Mouse (Mus musculus) brown adipose tissue, adult 24 weeks (tissue): ENCODE data around the gene Ero1l. TPM values are rescaled to one million over a fixed set of nuclear protein-coding genes. Genes with fewer than 3 reads are reported as not detected.

Experiments
- H3K27ac ChIP-seq: fragments of 200-500 bp; replicated peaks from 2 replicates; pipeline ENCODE4 v1.5.1; 2012; ENCODE audit warnings: low read depth, mild to moderate bottlenecking, low read length
- H3K4me1 ChIP-seq: fragments of 200-500 bp; 2 replicates; pipeline ENCODE4 v1.6.1; 2012; ENCODE audit warnings: low read length, mixed read lengths; ENCODE audit not compliant: control insufficient read depth, insufficient read depth, insufficient read length
- H3K4me3 ChIP-seq: fragments of 200-500 bp; 2 replicates; pipeline ENCODE4 v1.5.1; 2012; ENCODE audit warnings: low read depth, mild to moderate bottlenecking, low read length, moderate library complexity; ENCODE audit not compliant: insufficient read depth
- polyA plus RNA-seq: library from polyadenylated mRNA; stranded (reverse); fragments of >200 nt; gene quantifications from 2 replicates; pipeline ENCODE4 v1.2.4, GENCODE M21; 2012; ENCODE audit not compliant: missing spikeins, insufficient read depth, insufficient read length

Ero1l gene
- 11.7 and 16.8 TPM in 2 replicates for polyA plus RNA-seq

DNA sequence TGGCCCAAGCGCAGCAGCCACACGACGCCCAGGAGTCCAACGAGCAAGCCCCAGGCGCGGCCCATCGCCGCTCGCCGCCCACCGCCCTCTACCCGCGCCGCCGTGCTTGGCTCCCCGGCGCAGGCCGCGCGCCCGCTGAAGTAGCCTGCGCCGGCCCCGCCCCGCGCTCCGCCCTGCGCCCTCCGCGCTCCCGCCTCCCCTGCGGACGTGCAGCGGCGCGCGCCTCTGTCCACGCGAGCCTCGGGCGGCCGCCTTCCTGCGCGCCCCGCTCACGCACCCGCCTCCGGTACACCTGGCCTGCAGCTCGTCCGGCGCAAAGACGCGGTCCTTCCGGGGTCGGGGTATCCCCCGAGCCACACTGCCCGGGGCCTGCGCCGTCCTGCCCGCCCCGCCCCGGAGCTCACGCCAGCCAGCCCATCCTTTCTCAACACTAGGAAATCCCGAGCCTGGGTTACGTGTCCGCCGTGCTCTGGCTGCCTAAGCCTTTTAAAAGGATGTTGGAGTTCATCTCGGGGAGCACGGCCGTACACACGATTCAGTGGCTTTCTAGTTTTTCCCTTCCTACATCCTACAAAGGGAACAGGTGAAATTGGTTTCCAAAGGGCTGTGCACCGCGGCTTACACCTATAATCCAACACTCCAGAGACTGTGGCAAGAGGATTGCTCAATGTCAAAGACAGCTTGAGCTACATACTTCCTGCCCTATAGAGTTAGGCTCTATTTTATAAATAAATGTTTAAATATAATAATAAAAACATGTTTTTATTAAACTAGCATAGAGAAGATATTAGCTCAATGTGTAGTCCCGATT lies at the start of gene Ero1l:
Gene Ero1l, minus strand, starts transcription at position 346 of the 811 bp plus-strand sequence.
- Histone ChIP-seq H3K4me3 (peak within 1 kb of the TSS; percentile 91), H3K27ac (peak within 1 kb of the TSS; percentile 74), H3K4me1 (peaks cover 3% of the 10 kb centered on the region; the same call in 1 of the 2 replicates)

DNA sequence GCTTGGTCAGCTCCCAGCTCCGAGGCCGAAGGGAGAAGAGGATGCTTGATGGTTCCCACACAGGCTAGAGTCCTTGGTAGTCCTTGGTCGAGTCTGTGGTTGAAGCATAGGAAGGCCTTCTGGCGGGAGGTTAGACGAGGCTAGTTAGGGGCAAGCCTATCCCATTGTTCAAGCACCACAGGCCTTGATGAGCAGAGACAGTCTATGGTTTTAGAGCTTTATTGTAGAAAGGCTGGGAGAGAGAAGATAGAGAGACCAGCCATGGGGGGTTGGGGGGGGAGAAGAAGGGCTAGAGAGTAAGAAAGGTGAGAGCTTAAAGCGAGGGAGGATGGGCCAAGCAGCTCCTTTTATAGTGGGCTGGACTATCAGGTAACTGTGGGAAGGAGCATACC lies 46.6 kb upstream of the Ero1l start:
- no peak overlapping the region for H3K27ac ChIP-seq
- no peak overlapping the region for H3K4me3 ChIP-seq
- H3K4me1 ChIP-seq: no peaks in the 10 kb centered on the region

DNA sequence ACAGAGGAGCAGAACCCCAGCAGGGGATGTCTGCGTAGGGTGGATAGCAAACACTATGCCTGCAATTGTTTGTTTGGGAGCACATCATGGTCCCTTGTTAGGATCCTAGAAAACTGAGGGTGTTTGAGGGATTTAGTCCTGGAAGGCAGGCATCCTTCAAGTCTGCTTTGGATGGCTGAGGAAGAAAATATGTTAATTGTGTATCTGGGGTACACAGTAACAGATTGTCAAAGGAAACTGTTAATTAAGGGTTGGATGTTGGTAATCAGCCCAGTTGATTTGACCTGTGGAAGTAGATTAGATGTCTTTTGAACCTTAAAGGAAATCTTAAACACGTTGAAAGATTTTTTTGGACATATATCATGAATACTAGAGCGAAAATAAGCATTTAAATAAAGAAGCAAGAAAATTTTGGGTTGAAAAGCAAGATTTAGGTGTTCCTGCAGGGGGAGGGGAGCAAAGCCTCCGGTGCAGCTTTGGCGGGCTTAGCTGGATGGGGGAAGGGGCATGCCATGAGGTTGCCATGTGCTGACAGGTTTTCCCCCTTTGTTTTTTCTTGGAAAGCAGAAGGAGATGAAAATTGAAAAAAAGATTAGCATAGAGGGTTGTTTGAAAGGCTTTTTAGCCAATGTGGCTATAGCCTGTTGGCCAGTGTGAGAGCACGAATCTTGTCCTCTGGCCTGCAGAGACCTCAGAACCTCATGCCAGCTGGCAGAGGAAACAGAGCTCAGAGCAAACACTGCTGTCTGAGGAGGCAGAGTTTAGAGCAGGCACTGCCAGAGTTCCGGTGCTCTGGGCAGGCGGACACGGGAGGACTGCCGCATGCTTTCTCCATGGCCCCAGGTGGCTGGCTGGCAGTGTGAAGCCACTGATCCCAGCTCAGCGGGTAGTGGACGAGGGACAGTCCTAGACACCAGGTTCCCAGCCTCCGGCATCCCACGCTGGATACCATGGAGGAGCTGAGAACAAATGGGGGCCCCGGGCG lies 45.9 kb upstream of the Ero1l start:
- no peaks in the 10 kb centered on the region for H3K4me1 ChIP-seq
- H3K27ac ChIP-seq: no peak overlapping the region
- H3K4me3 ChIP-seq: no peak overlapping the region

DNA sequence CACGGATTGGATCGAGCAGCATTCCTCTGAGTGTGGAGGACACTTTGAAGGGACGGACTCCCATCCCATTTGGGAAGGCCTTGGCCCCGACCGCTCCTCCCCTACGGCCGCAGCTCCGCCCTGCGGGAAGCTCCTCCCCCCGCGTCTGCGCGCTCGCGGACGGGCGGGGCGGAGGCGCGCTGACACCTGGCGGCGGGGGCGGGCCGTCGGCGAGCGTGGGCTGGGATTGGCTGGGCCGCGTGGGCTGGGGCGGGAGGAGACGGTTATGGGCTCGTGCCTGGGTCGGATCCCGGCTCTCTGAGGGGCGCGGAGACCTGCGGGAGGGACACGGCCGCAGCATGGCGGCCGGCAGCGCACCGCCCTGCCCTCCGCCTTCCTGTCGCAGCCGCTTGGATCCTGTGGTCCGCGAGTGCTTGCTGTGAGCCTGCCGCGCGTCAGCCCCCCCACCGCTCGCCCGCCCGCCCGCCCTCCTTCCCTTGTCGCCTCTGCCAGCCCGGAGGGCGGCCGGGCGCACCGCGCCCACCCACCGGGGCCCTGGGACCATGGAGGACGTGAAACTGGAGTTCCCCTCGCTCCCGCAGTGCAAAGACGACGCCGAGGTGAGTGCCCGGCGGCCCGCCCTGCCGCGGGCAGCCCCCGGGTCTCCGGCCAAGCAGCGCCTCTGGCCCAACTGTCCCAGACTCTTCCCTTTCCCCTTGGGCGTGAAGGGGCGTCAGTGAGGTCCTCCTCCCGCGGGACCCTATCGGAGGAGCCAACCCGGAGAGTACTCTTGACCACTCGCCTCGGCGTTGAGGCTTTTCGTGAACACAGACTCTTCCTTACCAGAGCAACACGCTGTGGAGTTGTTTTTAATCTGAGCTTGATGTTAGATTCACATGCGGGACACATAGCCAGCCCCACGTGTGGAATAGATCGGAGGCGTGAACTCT lies 32.6 kb upstream of the Ero1l start, which contains the start of gene Styx:
Gene Styx, plus strand, starts transcription at position 163 of the 929 bp plus-strand sequence.
- H3K27ac ChIP-seq: 0 out of 2 replicates have a peak within 1 kb of the TSS, but pooled peaks have one; percentile 31
- peak within 1 kb of the TSS; percentile 97 for H3K4me3 ChIP-seq
- H3K4me1 ChIP-seq: peaks cover 2% of the 10 kb centered on the region

DNA sequence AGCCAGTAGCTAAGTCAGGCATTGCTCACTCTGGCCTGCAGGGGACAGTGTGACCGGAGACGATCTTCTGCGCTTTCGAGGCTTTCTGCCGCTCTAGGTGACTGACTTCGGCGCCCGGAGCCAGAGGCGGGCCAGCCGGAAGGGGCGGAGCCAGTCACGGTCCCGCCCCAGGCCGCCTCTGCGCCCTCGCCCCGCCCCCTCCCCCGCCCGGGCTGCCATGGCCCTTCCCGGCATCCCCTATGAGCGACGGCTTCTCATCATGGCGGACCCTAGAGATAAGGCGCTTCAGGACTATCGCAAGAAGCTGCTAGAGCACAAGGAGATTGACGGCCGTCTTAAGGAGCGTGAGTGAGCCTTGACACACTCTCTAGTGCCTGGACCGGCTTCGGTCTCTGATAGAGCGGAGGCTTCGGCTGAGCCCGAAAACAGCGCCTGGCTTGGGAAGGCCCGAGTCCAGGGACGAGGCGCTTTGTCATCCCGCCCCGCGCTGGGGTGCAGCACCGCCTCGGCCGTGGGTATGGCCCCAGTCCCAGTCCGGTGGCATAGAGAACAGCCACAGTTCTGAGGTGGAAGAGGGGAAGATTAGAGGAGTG lies 11.1 kb upstream of the Ero1l start, which contains the start of gene Psmc6:
Gene Psmc6, plus strand, starts transcription at position 200 of the 593 bp plus-strand sequence.
- Histone ChIP-seq H3K4me3 (peak within 1 kb of the TSS; percentile 100), H3K27ac (peak within 1 kb of the TSS; percentile 98), H3K4me1 (no peaks in the 10 kb centered on the region)

DNA sequence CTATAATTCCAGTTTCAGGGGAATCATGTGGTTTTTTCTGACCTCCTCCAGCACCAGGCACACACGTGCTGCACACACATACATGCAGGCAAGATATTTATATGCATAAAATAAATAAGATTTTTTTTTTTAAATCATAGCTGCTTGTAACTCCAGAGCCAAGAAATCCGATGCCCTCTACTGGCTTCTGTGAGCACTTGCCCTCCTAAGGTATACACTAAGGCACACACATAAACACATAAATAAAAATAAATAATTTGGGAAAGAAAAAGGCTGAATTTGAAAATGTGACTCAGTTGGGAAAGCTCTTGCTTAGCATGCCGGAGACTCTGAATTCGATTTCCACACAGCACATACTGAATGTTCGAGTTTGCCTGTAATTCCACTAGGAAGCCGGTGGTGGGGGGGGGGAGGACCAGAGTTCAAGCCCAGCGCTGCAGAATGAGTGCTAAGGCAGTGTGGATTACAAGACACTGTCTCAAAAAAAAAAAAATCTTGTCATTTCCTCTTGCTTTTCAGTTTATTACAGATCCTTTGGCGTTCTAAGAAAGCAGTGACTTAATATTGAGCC lies 10.5 kb upstream of the Ero1l start:
- no peaks in the 10 kb centered on the region for H3K4me1 ChIP-seq
- H3K4me3 ChIP-seq: peak overlapping the region; percentile 41
- H3K27ac ChIP-seq: no peak overlapping the region

DNA sequence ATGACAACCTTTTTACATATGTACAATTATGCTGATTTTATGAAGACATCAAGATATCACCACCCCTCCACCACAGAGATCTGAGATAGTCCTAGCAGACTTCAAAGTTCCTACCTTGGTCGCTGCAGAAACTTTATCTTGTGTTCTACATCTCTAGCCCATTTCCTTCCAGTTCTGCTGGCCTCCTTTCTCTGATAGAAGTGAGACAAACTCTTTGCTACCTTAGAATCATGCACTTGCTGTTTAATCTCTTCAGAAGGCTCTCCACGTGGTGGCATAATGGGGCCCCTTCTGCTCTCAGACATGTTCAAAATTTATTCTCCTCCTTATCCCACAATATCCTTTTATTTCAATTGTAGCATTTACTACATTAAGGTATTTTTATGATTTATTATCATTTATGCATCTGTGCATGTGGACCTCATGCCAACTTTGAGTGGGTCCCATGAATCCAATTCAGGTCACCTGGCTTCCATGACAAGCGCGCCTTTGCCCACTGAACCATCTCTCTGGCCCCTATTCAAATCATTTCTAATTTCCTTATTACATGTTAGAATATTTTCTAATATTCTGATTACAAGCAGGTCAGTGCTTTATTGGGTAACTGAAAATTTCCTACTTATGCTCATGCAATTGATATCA lies 9.6 kb upstream of the Ero1l start:
- Histone ChIP-seq H3K4me1 (no peaks in the 10 kb centered on the region), H3K4me3 (no peak overlapping the region)

DNA sequence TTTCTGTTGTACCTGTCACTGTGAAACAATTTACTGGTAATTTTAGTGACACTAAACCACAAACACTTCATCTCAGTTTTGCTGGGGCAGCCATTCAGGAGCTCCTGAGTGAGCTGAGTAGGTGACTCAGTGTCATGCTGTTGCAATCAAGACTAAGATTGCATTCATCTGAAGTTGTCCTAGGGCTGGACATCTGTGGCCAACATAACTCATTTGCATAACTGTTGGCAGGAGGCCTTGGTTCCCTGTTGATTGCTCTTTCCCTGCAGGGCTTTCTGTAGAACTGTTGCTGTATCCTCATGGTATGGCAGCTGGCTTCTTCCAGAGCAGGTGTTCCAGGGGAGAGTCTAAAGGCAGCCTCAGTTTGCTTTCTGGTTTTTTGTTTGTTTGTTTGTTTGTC lies 6.9 kb upstream of the Ero1l start:
- H3K4me1 ChIP-seq: no peaks in the 10 kb centered on the region
- no peak overlapping the region for H3K27ac ChIP-seq
- no peak overlapping the region for H3K4me3 ChIP-seq

More for the DNA sequence above, 9.6 kb upstream of the Ero1l start:
- H3K27ac ChIP-seq: no peak overlapping the region

DNA sequence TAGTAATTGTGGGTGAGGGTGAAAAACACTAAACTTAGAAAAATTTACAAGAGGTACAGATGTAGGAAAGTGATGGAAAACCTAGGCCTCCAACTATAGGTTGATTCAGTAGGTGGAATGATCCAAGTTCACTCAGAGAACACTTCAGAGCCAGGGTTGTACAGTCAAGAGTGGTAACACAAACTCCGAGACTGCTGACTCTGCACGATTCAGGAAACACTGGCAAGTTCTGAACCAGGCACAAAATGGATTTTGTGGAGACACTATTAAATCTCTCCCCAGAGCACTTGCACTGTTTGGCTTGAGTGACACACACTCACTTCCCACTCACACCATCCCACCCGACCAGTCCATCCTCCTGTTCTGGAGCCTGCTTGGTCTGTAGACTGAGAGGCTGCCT lies 4.7 kb upstream of the Ero1l start:
- H3K4me1 ChIP-seq: no peaks in the 10 kb centered on the region
- no peak overlapping the region for H3K4me3 ChIP-seq
- no peak overlapping the region for H3K27ac ChIP-seq

DNA sequence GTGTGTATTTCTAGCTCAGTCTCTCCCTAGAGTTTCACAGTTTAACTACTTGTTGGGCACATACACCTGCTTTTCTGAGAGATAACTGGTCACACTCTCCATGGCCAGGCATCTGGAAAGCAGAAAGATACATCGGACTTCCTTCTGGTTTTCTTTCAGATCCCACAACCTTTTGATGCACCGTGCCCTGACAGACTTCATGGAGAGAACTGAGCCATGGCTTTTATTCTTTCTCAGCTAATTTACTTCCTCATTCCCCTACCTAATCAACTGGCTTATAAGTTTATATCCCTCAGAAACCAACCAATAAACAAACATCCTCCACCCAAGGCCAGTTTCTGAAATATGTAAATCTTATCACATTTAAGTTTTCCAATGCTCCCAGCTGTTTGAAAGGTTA lies 3.9 kb upstream of the Ero1l start:
- Histone ChIP-seq H3K27ac (no peak overlapping the region), H3K4me3 (no peak overlapping the region), H3K4me1 (no peaks in the 10 kb centered on the region)

DNA sequence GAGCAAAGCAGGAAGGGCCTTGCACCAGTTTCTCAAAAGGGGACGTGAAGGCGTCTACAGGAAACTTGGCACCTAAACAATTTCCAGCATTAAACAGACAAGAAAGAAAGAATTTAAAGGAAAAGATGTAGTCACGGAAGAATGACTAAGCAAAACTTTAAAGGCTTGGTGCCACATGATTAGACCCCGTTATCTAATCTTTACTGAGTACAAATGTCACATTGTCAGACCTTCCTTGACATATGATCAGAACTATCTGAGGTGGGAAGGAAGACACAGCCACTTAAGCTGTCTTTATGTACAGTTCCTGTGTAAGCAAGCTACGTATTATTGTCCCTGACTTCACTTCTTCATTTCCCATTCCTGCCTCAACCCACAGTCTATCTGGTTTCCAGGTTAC lies 3.1 kb upstream of the Ero1l start:
- H3K4me3 ChIP-seq: no peak overlapping the region
- H3K4me1 ChIP-seq: peaks cover 3% of the 10 kb centered on the region; the same call in 1 of the 2 replicates
- no peak overlapping the region for H3K27ac ChIP-seq

DNA sequence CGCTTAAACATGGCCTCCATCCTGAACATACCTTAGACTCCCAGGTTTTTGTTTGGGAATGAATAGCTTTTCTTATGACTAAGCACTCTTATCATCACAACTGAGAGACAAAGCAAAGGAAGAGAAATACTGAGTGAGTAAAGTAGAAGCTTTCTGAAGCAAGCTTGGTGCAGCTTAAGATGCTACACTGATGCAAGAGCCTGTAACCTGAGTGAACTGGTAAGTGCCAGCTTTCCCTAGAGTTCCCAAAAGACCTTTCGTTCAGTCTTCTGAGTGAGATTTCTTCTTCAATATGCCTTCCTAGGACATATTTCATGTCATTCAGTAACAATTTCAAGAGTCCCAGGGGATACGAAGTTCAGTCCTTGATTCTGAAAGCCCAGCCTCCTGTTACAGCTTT lies 2.5 kb upstream of the Ero1l start:
- Histone ChIP-seq H3K27ac (no peak overlapping the region), H3K4me1 (peaks cover 3% of the 10 kb centered on the region; the same call in 1 of the 2 replicates), H3K4me3 (no peak overlapping the region)

DNA sequence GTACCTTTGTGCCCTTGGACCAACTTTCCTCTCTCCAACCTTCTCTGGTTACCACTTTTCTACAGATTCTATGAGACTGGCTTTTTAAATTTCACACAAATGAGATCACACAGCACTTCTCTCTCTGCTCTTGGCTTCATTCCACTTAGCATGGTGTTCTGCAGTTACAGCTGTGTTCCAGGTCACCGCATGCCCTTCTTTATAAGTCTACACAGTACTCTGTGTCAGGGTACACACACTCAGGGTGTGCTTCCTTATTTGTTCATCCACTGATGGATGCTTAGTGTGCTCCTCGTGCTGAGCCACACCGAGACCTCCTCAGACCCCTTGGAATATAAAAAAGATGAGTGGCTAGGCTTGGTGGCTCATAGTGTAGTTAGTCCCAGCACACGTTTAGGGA lies 1.5 kb upstream of the Ero1l start:
- H3K4me1 ChIP-seq: peaks cover 3% of the 10 kb centered on the region; the same call in 1 of the 2 replicates
- H3K4me3 ChIP-seq: no peak overlapping the region
- no peak overlapping the region for H3K27ac ChIP-seq
